Mouse (Mus musculus) heart, adult 18-20 months (tissue): ENCODE results near the gene Hs2st1. TPM values are rescaled to one million over a fixed set of nuclear protein-coding genes. Genes with fewer than 3 reads are reported as not detected.
"Not testable (repeated sequence)": the region's sequence is repeated elsewhere in the genome, so short reads cannot be mapped to it uniquely, and the experiment has no call there.

Experiments
- DNase-seq, 2 experiments: peaks; one replicate each; pipeline ENCODE4 v3.0.0; 2021 to 2022; ENCODE audit warnings: mixed read lengths in 1 of 2
- long read RNA-seq, 2 experiments: library from polyadenylated mRNA; stranded (forward); transcript quantifications; one replicate each; pipeline ENCODE4 v2.0.0; 2021
- total RNA-seq, 2 experiments: library from RNA; stranded (reverse); gene quantifications; 2 replicates each; pipeline ENCODE4 v1.2.3; 2021

Hs2st1 gene
- 1 to 10 TPM; 7.6 to 8.4 TPM for total RNA-seq
- long read RNA-seq, experiment 1, full-length matches to known transcripts = 7 of 11 reads
- long read RNA-seq, experiment 1, partial matches to known transcripts = 0 of 11 reads
- long read RNA-seq, experiment 1, other reads (novel, unspliced or antisense) = 4 of 11 reads
- long read RNA-seq, experiment 2, full-length matches to known transcripts = 2 of 3 reads
- long read RNA-seq, experiment 2, partial matches to known transcripts = 0 of 3 reads
- long read RNA-seq, experiment 2, other reads (novel, unspliced or antisense) = 1 of 3 reads

DNA sequence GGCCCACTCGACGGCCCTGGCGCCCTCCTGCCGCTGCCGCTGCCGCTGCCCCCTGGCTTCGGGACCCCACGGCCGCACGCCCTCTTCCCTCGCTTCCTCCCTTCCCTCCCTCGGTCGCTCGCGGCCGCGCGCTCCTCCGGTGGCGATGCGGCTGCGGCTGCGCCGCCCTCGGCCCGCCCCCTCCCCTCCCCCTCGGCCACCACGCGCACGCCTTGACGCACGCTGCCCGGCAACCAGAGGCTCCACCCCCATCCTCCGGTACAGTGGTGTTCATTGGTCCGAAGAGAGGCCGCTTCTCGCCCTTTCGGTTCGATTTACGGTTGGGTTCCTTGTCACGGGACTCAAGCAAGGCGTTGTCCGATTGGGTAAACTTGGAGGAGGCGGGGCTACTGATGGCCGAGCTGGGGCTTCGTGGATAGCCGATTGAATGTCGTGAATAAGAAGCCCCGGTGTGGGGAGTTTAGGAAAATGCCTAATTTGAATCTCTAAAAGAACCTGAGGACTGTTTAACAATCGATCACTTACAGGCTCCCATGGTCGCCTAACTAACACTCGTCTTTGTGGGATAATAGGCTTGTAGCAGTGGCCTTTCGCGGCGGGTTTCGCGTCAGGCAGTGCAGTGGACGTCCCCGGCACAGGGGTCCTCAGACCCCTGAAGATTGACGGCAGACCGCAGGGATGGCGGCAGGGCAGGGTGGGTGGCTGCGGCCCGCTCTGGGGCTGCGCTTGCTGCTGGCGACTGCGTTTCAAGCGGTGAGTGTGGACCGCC, at the start of gene Hs2st1, which contains the start of gene Selenof:
Gene Hs2st1, minus strand, starts transcription at position 135 of the 769 bp plus-strand sequence.
Gene Selenof, plus strand, starts transcription at position 258 of the 769 bp plus-strand sequence.
- DNase-seq = peak; percentile 98 to 100

DNA sequence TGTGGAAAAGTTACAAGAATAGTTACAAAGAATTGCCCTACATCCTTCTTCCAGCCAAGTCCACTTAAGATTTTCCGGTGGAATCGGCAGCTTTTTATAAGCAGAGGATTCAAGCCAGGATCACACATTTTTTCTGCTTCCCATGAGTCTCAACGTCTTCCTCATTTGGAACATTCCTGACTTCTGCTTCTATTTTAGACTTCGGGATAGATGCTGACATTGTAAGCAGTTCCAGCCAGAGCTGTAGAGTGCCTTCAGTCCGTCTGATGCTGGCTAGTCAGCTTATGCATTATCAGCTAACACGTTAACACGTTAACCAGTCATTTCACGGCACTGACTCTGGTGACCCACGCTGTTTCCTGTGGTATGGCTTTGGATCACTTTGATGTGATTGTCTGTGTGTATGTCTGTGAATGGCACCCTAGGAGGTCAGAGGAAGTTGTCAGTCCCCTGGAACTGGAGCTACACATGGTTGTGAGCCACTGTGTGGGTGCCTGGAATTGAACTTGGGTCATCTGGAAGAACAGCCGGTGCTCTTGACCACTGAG, 47.7 kb upstream of the Hs2st1 start:
- DNase-seq = peak; percentile 51 to 59

DNA sequence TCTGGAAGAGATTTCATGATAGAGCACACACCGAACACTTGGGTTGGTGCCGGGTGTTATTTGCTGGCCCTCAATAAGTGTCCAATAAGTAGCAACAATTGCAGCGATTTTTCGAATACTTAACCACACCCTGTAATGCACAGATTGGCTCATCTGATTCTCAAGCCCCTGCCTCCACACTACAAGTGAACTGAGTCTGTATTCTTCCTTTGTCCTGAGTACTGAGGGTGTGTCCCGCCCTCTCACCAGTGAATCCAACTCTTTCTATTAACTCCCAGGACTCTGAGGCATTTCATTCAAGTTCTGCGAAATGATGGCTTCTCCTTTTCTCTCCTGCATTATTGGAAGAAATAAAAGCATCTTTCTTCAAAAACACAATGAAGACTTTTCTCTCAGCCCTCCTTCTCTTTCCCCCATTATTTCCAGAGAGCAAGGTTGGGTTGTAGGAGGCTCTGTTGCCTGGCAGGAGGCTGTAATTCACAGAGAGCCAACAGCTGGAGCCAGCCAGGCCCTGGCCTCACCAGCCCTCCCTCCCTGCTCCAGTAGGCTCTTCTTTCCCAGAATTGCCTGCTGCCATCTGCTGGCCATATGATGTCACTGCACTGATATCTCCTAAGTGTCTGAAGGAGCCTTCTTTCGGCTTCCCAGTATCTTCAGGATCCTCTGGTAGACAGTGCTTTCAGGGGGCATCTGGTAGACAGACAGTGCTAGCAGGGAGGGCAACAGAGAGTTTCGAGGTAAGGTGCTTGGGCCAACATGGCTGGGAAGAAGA, 46.9 kb upstream of the Hs2st1 start:
- DNase-seq = peak; percentile 89 to 92

DNA sequence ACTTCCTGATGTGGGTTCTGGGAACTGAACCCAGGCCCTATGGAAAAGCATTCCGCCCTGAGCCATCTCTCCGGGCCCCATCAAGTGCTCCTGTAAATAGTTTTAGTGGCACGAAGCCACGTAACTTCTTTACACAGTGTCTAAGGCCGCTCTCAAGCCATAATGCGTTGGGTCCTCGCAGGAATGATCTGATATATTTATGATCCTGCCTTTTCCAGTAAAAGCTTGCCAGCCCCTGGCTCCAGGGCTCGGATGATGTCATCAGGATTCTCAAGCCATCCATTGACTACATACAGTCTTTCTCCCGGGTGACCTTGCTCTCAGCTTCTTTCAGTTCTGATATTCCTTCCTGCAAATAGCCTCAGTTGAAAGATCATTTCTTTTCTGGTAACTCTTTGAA, 45.5 kb upstream of the Hs2st1 start:
- DNase-seq = no peak

DNA sequence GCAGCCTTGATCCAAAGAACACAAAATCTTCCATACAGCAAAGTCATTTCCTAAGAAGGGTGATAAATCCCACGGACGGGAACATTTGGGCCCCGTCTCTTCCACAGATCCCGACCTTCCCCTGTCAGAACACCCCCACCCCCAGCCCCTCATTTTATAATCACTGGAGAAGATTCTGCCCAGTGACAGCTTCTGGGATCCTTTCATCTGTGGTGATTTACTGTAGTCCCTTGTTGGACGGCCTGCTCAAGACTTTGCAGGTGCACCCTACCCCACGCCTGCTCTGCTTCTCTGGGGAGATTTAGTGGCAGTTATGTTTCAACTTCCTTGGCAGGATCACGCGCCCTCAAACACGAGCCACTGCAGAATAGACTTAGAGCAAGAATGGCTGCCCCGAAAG, 44.7 kb upstream of the Hs2st1 start:
- no peak for DNase-seq

DNA sequence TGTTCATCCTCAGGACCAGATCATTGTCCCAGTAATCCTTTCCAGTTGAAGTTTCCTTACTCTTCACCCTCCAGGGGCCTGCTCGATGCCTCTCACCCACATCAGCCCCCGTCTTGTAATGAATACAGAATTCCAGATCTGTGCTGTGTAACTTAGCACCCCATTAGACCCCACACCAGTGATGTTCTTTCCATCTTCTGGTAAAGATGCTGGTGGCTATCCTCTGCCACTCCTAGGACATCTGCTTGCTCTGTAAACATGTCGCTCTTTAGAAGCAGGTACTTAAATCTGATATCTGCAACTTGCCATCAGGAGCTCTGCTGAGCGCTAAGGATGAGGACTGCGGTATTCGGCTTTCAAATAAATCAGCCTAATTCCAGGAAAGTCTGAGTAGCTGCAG, 44.3 kb upstream of the Hs2st1 start:
- DNase-seq = no peak

DNA sequence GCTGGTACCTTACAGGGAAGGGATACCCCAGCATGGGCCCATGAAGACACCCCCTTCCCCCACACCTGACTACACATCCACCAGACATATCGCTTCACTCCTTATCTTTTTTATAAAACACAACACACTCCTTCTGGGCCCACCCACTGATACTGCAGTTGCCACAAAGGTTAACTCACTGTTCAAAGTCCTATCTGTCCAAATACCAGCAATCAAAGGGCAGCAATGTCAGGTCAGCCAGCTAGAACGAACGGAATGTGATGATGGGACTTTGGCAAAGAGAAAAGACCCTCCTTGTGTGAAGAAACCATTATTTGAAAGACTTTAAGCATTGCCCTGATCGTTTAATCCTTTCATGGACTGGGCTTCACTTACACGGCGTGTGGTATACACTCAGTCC, 42.4 kb upstream of the Hs2st1 start:
- no peak for DNase-seq

DNA sequence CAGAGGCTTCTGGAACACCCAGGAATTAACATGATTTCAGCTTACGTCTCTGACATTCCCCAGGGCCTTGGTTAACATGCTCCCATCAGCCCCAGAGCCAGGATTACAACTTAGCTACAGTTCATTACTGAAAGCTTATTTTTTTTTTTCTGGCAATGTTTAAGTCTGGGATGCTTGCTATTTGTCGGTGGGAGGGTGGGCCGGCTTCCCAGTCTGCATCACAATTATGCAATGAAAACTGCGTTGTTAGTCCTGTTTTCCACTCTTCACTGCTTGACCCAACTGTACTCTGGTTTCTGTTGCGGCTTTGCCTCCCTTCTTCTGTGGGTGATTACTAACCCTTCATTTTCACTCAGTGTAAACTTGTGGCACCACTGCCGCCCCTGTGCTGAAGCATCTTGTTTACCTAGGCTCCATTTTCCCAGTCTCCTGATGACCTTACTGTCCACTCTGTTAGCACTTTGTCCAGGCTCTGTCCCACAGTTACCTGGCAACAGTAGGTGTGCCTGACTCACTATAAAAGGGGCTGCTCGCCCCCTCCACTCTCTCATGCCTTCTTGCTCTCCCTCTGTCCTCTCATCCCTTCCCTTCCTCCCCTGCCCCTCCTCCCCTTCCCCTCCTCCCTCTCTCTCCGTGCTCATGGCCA, 41.8 kb upstream of the Hs2st1 start:
- DNase-seq = peak; percentile 40 to 50

DNA sequence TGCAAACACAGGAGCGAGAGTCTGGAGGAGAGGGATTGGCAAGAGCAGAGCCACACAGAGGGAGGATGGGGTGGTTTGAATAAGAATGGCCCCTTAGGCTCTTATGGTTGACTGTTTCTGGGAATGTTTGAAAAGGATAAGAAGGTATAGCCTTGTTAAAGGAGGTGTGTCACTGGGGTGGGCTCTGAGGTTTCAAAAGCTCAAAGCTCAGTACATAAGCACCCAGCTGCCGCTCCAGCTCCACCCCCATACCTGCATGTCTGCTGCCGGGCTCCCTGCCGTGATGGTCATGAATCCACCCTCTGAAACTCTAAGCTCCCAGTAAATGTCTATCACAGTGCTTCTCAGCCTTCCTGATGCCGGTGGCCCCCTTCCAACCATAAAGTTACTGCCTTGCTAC, 40.8 kb upstream of the Hs2st1 start:
- no peak for DNase-seq

DNA sequence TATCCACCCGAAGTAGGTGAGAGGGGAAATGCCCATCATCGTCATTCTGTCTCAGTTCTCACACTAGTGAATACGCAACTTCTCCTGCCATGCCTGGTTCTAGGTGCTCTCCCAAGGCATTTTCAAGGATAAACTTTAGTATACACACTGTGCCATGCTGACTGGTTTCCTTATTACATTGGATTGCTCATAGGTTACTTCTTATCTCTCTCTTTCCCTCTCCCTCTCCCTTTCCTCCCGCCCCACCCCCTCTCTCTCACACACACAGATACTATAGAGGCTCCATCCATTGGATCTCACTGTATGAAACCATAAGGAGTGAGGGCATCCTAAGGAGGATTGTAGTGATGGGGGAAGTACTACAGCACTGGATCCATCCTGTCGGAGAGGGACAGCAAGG, 38.1 kb upstream of the Hs2st1 start:
- DNase-seq = no peak

DNA sequence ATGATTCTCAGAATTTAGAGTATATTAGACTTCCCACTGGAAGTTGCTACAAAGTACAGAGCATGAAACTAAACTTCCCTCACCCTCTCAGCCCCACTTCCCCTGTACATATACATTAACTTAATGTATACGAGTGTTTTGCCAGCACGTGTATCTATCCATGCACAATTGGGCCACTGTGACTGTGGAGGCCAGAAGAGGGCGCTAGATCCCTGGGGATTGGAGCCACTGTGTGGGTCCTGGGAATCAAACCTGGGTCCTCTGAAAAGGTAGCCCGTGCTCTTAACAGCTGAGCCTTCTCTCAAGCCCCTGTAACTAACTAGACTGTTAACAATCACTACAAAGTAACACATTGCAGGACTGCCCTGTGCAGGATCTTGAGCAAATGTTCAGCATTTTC, 36.5 kb upstream of the Hs2st1 start:
- no peak for DNase-seq

DNA sequence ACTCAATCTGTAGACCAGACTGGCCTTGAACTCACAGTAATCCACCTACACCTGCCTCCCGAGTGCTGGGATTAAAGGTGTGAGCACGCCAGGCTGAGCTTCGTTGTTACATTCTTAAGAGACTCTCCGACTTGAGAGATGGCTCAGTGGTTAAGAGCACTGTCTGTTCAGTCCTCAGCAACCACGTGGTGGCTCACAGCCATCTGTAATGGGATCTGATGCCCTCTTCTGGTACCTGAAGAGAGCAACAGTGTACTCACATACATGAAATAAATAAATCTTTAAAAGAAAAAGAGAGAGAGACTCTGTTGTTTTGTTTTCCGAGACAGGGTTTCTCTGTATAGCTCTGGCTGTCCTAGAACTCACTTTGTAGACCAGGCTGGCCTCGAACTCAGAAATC, 35.8 kb upstream of the Hs2st1 start:
- DNase-seq = not testable (repeated sequence)

DNA sequence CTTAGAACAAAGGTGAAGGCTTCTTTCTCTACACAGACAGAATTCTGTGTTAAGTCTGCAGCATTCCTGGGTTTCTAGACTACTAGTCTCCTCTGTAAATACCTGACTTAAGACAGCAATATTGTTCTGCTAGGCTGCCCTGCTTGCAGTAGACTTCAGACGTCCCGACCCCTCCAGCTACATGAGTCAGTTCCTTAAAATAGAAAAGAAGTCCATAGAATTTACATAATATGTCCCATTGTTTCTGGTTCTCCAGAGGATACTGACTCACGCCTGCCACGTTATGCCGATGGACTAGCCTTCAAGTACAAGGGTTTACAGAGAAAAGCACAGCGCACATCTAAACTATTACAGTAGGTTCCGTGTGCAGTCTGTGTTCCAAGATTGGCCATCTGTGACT, 34.2 kb upstream of the Hs2st1 start:
- no peak for DNase-seq

DNA sequence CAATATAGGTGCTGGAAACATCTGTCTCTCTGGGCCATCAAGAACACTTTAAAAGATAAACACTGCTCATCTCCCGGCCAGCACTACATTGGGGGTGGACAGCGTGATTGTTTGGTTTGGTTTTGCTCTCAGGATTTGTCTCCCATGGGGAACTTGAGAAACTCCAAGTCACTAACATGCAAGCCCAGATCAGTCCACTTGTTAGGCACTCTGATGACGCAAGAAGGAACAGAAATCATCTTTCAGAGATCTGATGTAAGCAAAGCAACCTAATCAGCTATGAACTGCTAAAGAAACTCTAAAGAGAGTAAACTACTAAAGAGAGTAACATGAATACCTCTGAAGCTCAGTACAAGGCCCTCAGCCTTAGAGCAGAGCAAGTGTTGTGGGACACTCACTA, 33.6 kb upstream of the Hs2st1 start:
- DNase-seq = no peak

DNA sequence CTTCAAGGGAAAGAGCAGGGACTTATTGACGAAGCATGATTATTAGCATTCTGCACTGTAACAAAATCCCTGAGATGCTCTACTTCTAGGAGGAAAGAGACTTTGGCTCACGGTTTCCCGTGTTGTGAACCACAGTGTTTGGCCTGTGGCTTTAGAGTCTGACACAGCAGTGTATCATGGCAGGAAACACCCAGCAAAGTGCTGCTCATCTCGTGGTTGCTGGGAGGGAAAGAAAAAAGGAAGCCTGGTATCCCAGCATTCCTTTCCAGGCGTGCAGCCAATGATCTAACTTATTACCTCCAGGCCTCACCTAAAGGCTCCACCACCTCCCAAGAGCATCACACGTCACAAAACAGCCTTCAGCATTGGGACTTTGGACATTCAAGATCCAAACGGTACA, 32.8 kb upstream of the Hs2st1 start:
- DNase-seq = no peak

DNA sequence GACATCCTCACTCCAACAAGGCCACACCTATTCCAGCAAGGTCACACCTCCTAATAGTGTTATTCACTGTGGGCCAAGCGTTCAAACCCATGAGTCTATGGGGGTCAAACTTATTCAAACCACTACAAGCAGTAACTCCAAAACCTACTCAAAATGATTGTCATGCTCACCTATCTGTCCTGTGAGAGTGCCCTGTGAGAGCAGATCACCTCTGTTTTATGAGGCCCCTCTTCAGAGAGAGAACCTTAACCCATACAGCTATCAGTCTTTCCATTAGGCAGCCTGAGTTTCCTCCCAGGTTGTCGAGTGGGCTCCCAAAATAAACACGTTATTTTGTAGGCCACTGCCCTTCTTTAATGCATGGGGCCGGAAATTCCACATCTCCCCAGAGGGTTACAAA, 32.4 kb upstream of the Hs2st1 start:
- DNase-seq = no peak

DNA sequence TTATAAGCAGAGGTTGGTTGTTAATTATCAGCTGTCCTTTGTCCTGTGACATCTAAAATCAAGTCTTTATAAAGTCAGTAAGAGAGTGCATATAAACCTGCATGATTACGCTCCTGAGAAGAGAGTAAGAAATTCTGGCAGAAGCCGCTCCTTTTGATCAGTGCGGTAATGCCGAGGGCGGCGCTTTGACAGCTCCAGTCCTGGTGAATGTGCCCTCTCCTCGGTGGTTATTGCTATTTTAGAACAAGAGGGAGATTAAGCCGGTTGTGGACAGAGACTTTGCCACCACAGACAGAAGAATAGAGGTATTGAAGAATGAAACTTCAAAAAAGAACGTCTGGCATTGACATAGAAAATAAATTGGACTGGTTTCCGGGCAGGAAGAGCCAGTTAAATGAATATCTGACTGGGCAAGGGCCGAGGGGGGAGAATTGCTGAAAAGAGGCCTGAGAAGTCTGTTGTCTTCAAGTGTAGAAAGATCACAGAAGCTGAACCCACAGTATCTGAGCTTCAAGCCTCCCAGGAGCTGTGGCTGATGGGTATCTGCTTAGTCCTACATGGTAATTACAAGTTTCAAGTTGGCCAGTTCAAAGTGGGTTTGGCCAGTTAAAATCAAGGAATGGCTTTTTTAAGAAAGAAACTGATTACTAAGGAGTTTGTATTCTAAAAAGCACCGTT, 27.9 kb upstream of the Hs2st1 start:
- DNase-seq = no peak

DNA sequence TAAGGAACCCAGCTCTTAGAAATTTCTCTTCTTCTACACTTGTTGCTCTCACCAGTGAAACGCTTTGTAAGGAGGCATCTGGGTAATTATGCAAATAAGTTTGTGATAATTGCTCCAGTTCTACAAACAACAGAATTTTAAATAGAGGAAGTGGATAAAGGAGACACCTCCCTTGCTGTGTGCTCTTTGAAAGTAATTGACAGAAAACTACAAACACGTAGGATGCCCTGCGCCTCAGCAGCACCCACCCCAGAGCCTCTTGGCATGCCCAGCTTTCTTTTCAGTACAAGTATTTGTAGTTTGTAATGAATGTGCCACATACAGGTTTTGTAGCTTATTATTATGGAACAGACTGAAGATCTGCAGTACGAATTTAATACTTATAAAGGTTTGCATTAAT, 27.1 kb upstream of the Hs2st1 start:
- DNase-seq = no peak

DNA sequence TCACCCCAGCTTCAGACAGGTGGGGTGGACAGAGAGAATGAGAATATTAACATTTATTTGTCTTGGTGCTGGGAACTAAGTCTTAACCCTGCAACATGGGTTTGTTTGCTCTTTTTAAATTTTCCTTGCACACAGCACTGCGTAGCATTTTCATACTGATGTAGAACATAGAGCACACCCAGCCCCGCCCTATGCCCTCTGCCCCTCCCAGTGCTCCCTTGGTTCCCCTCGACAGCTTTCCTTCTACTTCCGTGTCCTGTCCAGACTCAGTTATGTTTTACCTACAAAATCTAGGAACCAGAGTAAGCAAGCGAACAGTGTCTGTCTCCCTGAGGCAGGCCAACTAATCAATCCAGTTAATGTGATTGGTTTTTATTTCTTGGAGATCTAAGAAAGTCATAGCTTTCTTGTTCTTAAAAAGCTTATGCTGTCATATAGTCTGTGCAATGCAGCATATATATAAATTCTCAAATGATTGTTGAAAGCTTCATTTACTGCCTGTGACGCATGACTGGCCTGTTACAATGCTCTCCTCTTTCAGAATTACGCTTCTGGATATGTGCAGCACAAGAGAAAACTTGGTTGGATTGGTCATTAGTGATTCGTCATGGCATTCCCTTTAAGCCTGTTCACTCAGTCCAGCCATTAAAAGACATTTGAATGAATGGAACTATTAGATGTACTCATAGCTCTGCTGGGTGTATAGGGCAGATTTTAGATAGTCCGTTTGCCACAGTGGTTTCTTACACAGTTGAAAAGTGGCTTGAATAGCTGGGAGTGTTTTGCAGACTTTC, 23.2 kb upstream of the Hs2st1 start:
- no peak for DNase-seq

DNA sequence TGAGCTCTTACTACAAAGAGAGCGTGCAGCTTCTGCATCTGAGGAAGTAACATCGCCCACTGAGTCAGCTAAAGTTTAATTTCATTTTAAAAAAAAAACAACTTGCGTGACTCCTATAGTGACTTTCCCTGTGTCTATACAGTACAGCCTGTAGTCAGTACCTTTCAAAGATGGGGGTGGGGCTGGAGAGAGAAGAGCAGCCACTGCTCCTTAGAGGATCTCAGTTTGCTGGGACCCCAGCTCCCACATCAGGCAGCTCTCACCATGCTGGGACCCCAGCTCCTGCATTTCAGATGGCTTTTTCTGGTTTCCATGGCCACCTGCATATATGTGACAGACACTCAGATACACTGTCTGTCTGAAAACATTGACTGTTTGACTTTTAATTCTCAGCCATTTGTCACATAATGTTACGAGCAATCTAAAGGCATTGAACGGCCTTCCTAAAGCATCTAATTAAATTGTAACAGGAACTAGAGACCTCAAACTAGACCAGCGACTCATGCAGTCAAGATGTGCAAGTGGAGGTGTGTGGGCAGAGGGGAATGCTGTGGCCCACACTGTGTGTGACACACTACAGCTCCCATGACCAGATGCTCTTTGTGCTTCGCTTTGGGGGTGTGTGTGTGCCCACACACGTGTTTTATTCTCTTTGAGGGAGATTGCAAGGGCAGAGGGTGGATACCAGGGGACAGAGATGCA, 19.4 kb upstream of the Hs2st1 start:
- no peak for DNase-seq
